Mouse (Mus musculus) left cerebral cortex, adult 6 months (tissue): ENCODE measurements around the gene Aicda. TPM values are rescaled to one million over a fixed set of nuclear protein-coding genes. Genes with fewer than 3 reads are reported as not detected.

Source experiments
- long read RNA-seq, 2 experiments: library from polyadenylated mRNA; unstranded; transcript quantifications; one replicate each; pipeline ENCODE4 v2.0.0; 2019 to 2020
- polyA plus RNA-seq: library from polyadenylated mRNA; unstranded; fragments of <200 nt; fragmentation: Nextera tagmentation; gene quantifications from 2 replicates; pipeline ENCODE4 v1.2.3, GENCODE M21; 2021

Aicda gene
- polyA plus RNA-seq: not detected in 2 replicates
- long read RNA-seq, experiment 1: 0 reads
- long read RNA-seq, experiment 2: 0 reads

GRCm38 (mm10) chr6:122553606-122554005, at the start of gene Aicda:
Gene Aicda (plus strand): TSS chr6:122553801.

GRCm38 (mm10) chr6:122505545-122505944, 48.1 kb upstream of the Aicda start, which contains the start of gene Mfap5:
Gene Mfap5 (plus strand): TSS chr6:122505845.

GRCm38 (mm10) chr6:122602242-122602991, 48.8 kb downstream of the Aicda start, which contains the start of gene Apobec1:
Gene Apobec1 (minus strand): TSS chr6:122602444.

GRCm38 (mm10) chr6:122609771-122610170, 56.2 kb downstream of the Aicda start, which contains the start of gene Gdf3:
Gene Gdf3 (minus strand): TSS chr6:122610087.

Other genes starting within 250 kb of the Aicda start
- 96.2 and 109 TPM in 2 replicates for gene M6pr, start 245.1 kb upstream of the Aicda start, polyA plus RNA-seq
- 6.7 and 8.1 TPM in 2 replicates for gene Phc1, start 213.2 kb upstream of the Aicda start, polyA plus RNA-seq
- gene Rimklb, start 55.0 kb upstream of the Aicda start, polyA plus RNA-seq: 14.5 and 17.3 TPM in 2 replicates
- gene Mfap5, start 48.0 kb upstream of the Aicda start, polyA plus RNA-seq: 0.87 and 0.93 TPM in 2 replicates
- gene Apobec1, start 48.6 kb downstream of the Aicda start, polyA plus RNA-seq: 1.6 and 2.9 TPM in 2 replicates
- not detected in 2 replicates for gene Gdf3, start 56.3 kb downstream of the Aicda start, polyA plus RNA-seq
- gene Dppa3, start 72.6 kb downstream of the Aicda start, polyA plus RNA-seq: not detected in 2 replicates
- gene Nanog, start 153.7 kb downstream of the Aicda start, polyA plus RNA-seq: not detected in 2 replicates
- gene Slc2a3, start 247.8 kb downstream of the Aicda start, polyA plus RNA-seq: 26.6 and 28.1 TPM in 2 replicates